Mouse (Mus musculus): ENCODE data around the gene Usp24. TPM values are rescaled to one million over a fixed set of nuclear protein-coding genes. Genes with fewer than 3 reads are reported as not detected.

The Usp24 gene
- polyA plus RNA-seq (2015; fragmentation: Nextera tagmentation; extraction: Ambion mirVana), result 6.7 and 6.8 TPM in 2 replicates

DNA sequence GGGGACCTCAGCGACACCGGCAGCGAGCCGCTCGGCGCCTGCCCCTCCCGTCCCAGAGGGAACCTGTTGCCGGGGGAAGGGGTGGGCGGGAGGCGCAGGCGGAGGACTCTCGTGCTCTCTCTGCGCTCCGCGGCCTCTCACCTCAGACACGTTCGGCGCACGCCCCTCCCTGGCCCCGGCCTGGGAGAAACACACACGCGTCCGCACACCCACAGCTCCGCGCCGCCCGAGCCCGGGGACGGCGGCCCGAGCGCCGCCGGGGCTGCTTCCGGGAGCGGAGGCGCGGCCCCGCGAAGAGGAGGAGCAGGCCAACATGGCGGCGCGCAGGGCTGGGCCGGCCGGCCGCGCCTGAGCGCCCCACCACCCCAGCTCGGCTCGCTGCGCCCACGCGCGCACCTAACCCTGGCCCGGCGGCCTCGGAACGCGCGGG, at the start of gene Usp24:
Gene Usp24 (plus strand): TSS at position 293 of the 430 bp plus-strand sequence.
- DNase-seq (ENCODE audit: low spot score), result peak; percentile 85
- no peak for TF ChIP-seq CTCF (IDR thresholded peaks at IDR 0.05; ENCODE audit: low read depth)
- TF ChIP-seq EP300 (optimal IDR thresholded peaks at IDR 0.05), result no peak
- peak; percentile 93 for ATAC-seq (ENCODE audit: low FRiP score, low TSS enrichment)

DNA sequence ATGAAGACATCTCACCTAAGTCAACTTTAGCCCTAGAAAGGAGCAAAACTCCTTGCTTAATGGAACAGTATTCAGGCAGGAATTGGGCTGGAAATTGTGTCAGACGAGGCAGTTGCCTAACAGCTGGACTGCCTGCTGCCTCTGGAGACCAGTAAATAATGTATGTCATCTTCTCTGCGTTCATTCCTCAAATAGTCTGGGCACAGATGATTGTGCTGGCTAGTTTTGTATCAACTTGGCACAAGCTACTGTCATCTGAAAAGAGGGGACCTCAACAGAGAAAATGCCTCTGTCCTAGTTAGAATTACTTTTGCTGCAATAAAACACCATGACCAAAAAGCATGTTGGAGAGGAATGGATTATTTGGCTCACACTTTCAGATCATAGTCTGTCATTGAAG, 39.1 kb upstream of the Usp24 start:
- Histone ChIP-seq H3K27ac (replicated peaks) (no peak overlapping the region), H3K27me3 (ENCODE audit: control insufficient read depth, insufficient read depth, low read length) (no peaks in the 10 kb centered on the region), H3K36me3 (ENCODE audit: control insufficient read depth, insufficient read depth, low read length) (no peaks in the 10 kb centered on the region), H3K4me3 (ENCODE audit: low read depth, low read length) (no peak overlapping the region), H3K4me1 (replicated peaks; ENCODE audit: control insufficient read depth, insufficient read depth) (no peaks in the 10 kb centered on the region), H3K9ac (ENCODE audit: low read length) (no peak overlapping the region), H3K9me3 (ENCODE audit: control insufficient read depth, low read length) (no peaks in the 10 kb centered on the region), H3K4me2 (replicated peaks; ENCODE audit: low read depth) (no peak overlapping the region)
- DNase-seq (ENCODE audit: low spot score), result no peak
- ATAC-seq (ENCODE audit: low FRiP score, low TSS enrichment), result no peak
- WGBS, result 38% methylated on average over 2 of the region's 2 CpGs
- TF ChIP-seq EP300 (optimal IDR thresholded peaks at IDR 0.05) (no peak), CTCF (IDR thresholded peaks at IDR 0.05; ENCODE audit: low read depth) (no peak)

More for the DNA sequence above, at the start of gene Usp24:
- Histone ChIP-seq H3K4me2 (replicated peaks; ENCODE audit: low read depth) (peak within 1 kb of the TSS; percentile 91), H3K9ac (ENCODE audit: low read length) (peak within 1 kb of the TSS; percentile 98), H3K4me1 (replicated peaks; ENCODE audit: control insufficient read depth, insufficient read depth) (peaks cover 3% of the 10 kb centered on the region), H3K36me3 (ENCODE audit: control insufficient read depth, insufficient read depth, low read length) (no peaks in the 10 kb centered on the region), H3K27me3 (ENCODE audit: control insufficient read depth, insufficient read depth, low read length) (no peaks in the 10 kb centered on the region), H3K27ac (replicated peaks) (peak within 1 kb of the TSS; percentile 96), H3K9me3 (ENCODE audit: control insufficient read depth, low read length) (no peaks in the 10 kb centered on the region), H3K4me3 (ENCODE audit: low read depth, low read length) (peak within 1 kb of the TSS; percentile 94)
- 0% methylated on average over 30 of the region's 60 CpGs for WGBS

GRCm38 (mm10) chr4:106279177-106279576, 36.8 kb upstream of the Usp24 start:
- DNase-seq (ENCODE audit: low spot score) (no peak), ATAC-seq (ENCODE audit: low FRiP score, low TSS enrichment) (no peak)
- Histone ChIP-seq H3K4me1 (replicated peaks; ENCODE audit: control insufficient read depth, insufficient read depth) (no peaks in the 10 kb centered on the region), H3K27me3 (ENCODE audit: control insufficient read depth, insufficient read depth, low read length) (no peaks in the 10 kb centered on the region), H3K27ac (replicated peaks) (no peak overlapping the region), H3K36me3 (ENCODE audit: control insufficient read depth, insufficient read depth, low read length) (no peaks in the 10 kb centered on the region), H3K4me3 (ENCODE audit: low read depth, low read length) (no peak overlapping the region), H3K9ac (ENCODE audit: low read length) (no peak overlapping the region), H3K9me3 (ENCODE audit: control insufficient read depth, low read length) (no peaks in the 10 kb centered on the region), H3K4me2 (replicated peaks; ENCODE audit: low read depth) (no peak overlapping the region)
- TF ChIP-seq EP300 (optimal IDR thresholded peaks at IDR 0.05), result no peak
- TF ChIP-seq CTCF (IDR thresholded peaks at IDR 0.05; ENCODE audit: low read depth), result no peak
- 29% methylated on average over 4 of the region's 4 CpGs for WGBS

- peak overlapping the region; percentile 1; the same call in 1 of the 2 replicates for H3K4me2 ChIP-seq (replicated peaks; ENCODE audit: low read depth)
- TF ChIP-seq CTCF (IDR thresholded peaks at IDR 0.05; ENCODE audit: low read depth) (no peak), EP300 (optimal IDR thresholded peaks at IDR 0.05) (no peak)
- H3K4me3 ChIP-seq (ENCODE audit: low read depth, low read length), result no peak overlapping the region
- H3K36me3 ChIP-seq (ENCODE audit: control insufficient read depth, insufficient read depth, low read length), result no peaks in the 10 kb centered on the region
- H3K27ac ChIP-seq (replicated peaks), result no peak overlapping the region
- no peaks in the 10 kb centered on the region for H3K4me1 ChIP-seq (replicated peaks; ENCODE audit: control insufficient read depth, insufficient read depth)
- no peaks in the 10 kb centered on the region for H3K9me3 ChIP-seq (ENCODE audit: control insufficient read depth, low read length)
- DNase-seq (ENCODE audit: low spot score) (no peak), ATAC-seq (ENCODE audit: low FRiP score, low TSS enrichment) (peak; percentile 15; the same call in 1 of the 2 replicates)
- WGBS, result 34% methylated on average over 2 of the region's 2 CpGs
- H3K9ac ChIP-seq (ENCODE audit: low read length), result no peak overlapping the region
- H3K27me3 ChIP-seq (ENCODE audit: control insufficient read depth, insufficient read depth, low read length), result no peaks in the 10 kb centered on the region
Observed at GRCm38 (mm10) chr4:106281128-106281491, 34.9 kb upstream of the Usp24 start.

GRCm38 (mm10) chr4:106281492-106282122, 34.4 kb upstream of the Usp24 start:
- ATAC-seq (ENCODE audit: low FRiP score, low TSS enrichment), result peak; percentile 72
- Histone ChIP-seq H3K36me3 (ENCODE audit: control insufficient read depth, insufficient read depth, low read length) (no peaks in the 10 kb centered on the region), H3K4me2 (replicated peaks; ENCODE audit: low read depth) (peak overlapping the region; percentile 1; the same call in 1 of the 2 replicates), H3K4me3 (ENCODE audit: low read depth, low read length) (no peak overlapping the region), H3K9ac (ENCODE audit: low read length) (no peak overlapping the region), H3K4me1 (replicated peaks; ENCODE audit: control insufficient read depth, insufficient read depth) (no peaks in the 10 kb centered on the region), H3K27ac (replicated peaks) (no peak overlapping the region), H3K9me3 (ENCODE audit: control insufficient read depth, low read length) (no peaks in the 10 kb centered on the region), H3K27me3 (ENCODE audit: control insufficient read depth, insufficient read depth, low read length) (no peaks in the 10 kb centered on the region)
- DNase-seq (ENCODE audit: low spot score), result peak; percentile 85
- WGBS, result 37% methylated on average over 8 of the region's 8 CpGs
- TF ChIP-seq EP300 (optimal IDR thresholded peaks at IDR 0.05) (no peak), CTCF (IDR thresholded peaks at IDR 0.05; ENCODE audit: low read depth) (no peak)

GRCm38 (mm10) chr4:106282123-106282510, 33.9 kb upstream of the Usp24 start:
- H3K4me2 ChIP-seq (replicated peaks; ENCODE audit: low read depth), result no peak overlapping the region
- no peaks in the 10 kb centered on the region for H3K27me3 ChIP-seq (ENCODE audit: control insufficient read depth, insufficient read depth, low read length)
- DNase-seq (ENCODE audit: low spot score) (no peak), ATAC-seq (ENCODE audit: low FRiP score, low TSS enrichment) (no peak)
- TF ChIP-seq EP300 (optimal IDR thresholded peaks at IDR 0.05) (no peak), CTCF (IDR thresholded peaks at IDR 0.05; ENCODE audit: low read depth) (no peak)
- H3K4me1 ChIP-seq (replicated peaks; ENCODE audit: control insufficient read depth, insufficient read depth), result no peaks in the 10 kb centered on the region
- H3K36me3 ChIP-seq (ENCODE audit: control insufficient read depth, insufficient read depth, low read length), result no peaks in the 10 kb centered on the region
- 61% methylated on average over 3 of the region's 3 CpGs for WGBS
- no peaks in the 10 kb centered on the region for H3K9me3 ChIP-seq (ENCODE audit: control insufficient read depth, low read length)
- no peak overlapping the region for H3K27ac ChIP-seq (replicated peaks)
- no peak overlapping the region for H3K4me3 ChIP-seq (ENCODE audit: low read depth, low read length)
- H3K9ac ChIP-seq (ENCODE audit: low read length), result no peak overlapping the region

Measured in stomach, postnatal 0 days (tissue).